Mouse (Mus musculus) limb, embryonic 10.5 days (tissue): ENCODE measurements around the gene Ano2. TPM values are rescaled to one million over a fixed set of nuclear protein-coding genes. Genes with fewer than 3 reads are reported as not detected.

ENCODE experiments used
- DNase-seq: peaks from one replicate; pipeline ENCODE4 v3.0.0-alpha.2; 2017; ENCODE audit warnings: low spot score
- H3K27ac ChIP-seq: fragments of 300-500 bp; sonication (generic); 2 replicates; pipeline ENCODE4 v1.5.1; 2016; ENCODE audit warnings: mild to moderate bottlenecking
- H3K27me3 ChIP-seq: fragments of 300-500 bp; sonication (generic); 2 replicates; pipeline ENCODE4 v1.6.1; 2016; ENCODE audit warnings: low read depth, mild to moderate bottlenecking; ENCODE audit not compliant: poor library complexity, severe bottlenecking
- H3K36me3 ChIP-seq: fragments of 300-500 bp; sonication (generic); 2 replicates; pipeline ENCODE4 v1.6.1; 2016; ENCODE audit warnings: mild to moderate bottlenecking, moderate library complexity
- H3K4me1 ChIP-seq: fragments of 300-500 bp; sonication (generic); 2 replicates; pipeline ENCODE4 v1.6.1; 2016
- H3K4me3 ChIP-seq: fragments of 300-500 bp; sonication (generic); 2 replicates; pipeline ENCODE4 v1.5.1; 2016; ENCODE audit warnings: mild to moderate bottlenecking, moderate library complexity
- H3K9me3 ChIP-seq: fragments of 300-500 bp; sonication (generic); replicated peaks from 2 replicates; pipeline ENCODE4 v1.6.1; 2016; ENCODE audit warnings: mild to moderate bottlenecking
- WGBS: fragments of 180-500 bp; shearing (Covaris S2); methylation state at CpG from one replicate; pipeline ENCODE4 v1.1.7; 2016; 5-methylcytosine and 5-hydroxymethylcytosine counted together
- polyA plus RNA-seq: library from polyadenylated mRNA; unstranded; fragments of >200 nt; fragmentation: Nextera tagmentation; extraction: Ambion mirVana; gene quantifications from 2 replicates; pipeline ENCODE4 v1.2.1, GENCODE M21; 2016

Ano2 gene
- polyA plus RNA-seq, 1 experiment from 2014 or later = 0.53 TPM

- H3K4me1 ChIP-seq = peaks cover 18% of the 10 kb centered on the region
- no peak for DNase-seq
- no peaks in the 10 kb centered on the region for H3K36me3 ChIP-seq
- H3K27me3 ChIP-seq = peaks cover 19% of the 10 kb centered on the region
- no peaks in the 10 kb centered on the region for H3K9me3 ChIP-seq
- H3K27ac ChIP-seq = no peak overlapping the region
- H3K4me3 ChIP-seq = no peak overlapping the region
These were observed 4.8 kb upstream of the Ano2 start for GRCm38 (mm10) chr6:125685420-125685819.

GRCm38 (mm10) chr6:125687986-125688385 is 2.2 kb upstream of the Ano2 start:
- 31% methylated on average over 1 of the region's 1 CpGs for WGBS
- DNase-seq = no peak
- Histone ChIP-seq H3K4me3 (no peak overlapping the region), H3K36me3 (no peaks in the 10 kb centered on the region), H3K4me1 (peaks cover 15% of the 10 kb centered on the region), H3K27ac (no peak overlapping the region), H3K27me3 (peaks cover 31% of the 10 kb centered on the region), H3K9me3 (no peaks in the 10 kb centered on the region)

GRCm38 (mm10) chr6:125701146-125701545 is 10.9 kb downstream of the Ano2 start:
- H3K4me3 ChIP-seq = no peak overlapping the region
- DNase-seq = no peak
- H3K9me3 ChIP-seq = no peaks in the 10 kb centered on the region
- no peaks in the 10 kb centered on the region for H3K27me3 ChIP-seq
- no peaks in the 10 kb centered on the region for H3K4me1 ChIP-seq
- 88% methylated on average over 2 of the region's 2 CpGs for WGBS
- no peak overlapping the region for H3K27ac ChIP-seq
- no peaks in the 10 kb centered on the region for H3K36me3 ChIP-seq

GRCm38 (mm10) chr6:125711261-125711660 is 21.0 kb downstream of the Ano2 start:
- H3K27me3 ChIP-seq = no peaks in the 10 kb centered on the region
- H3K9me3 ChIP-seq = no peaks in the 10 kb centered on the region
- WGBS = 91% methylated on average over 16 of the region's 16 CpGs

GRCm38 (mm10) chr6:125726408-125726807 is 36.2 kb downstream of the Ano2 start:
- no peak overlapping the region for H3K27ac ChIP-seq
- H3K4me1 ChIP-seq = peaks cover 17% of the 10 kb centered on the region
- WGBS = 88% methylated on average over 2 of the region's 2 CpGs
- DNase-seq = no peak
- no peaks in the 10 kb centered on the region for H3K9me3 ChIP-seq
- H3K27me3 ChIP-seq = no peaks in the 10 kb centered on the region
- H3K36me3 ChIP-seq = no peaks in the 10 kb centered on the region
- no peak overlapping the region for H3K4me3 ChIP-seq

More at GRCm38 (mm10) chr6:125711261-125711660, 21.0 kb downstream of the Ano2 start:
- peaks cover 8% of the 10 kb centered on the region; the same call in 1 of the 2 replicates for H3K4me1 ChIP-seq
- H3K27ac ChIP-seq = no peak overlapping the region
- DNase-seq = no peak
- no peaks in the 10 kb centered on the region for H3K36me3 ChIP-seq
- no peak overlapping the region for H3K4me3 ChIP-seq

- H3K4me3 ChIP-seq = no peak overlapping the region
- H3K36me3 ChIP-seq = no peaks in the 10 kb centered on the region
- H3K27me3 ChIP-seq = no peaks in the 10 kb centered on the region
- no peaks in the 10 kb centered on the region for H3K9me3 ChIP-seq
- WGBS = 77% methylated on average over 5 of the region's 5 CpGs
- no peak overlapping the region for H3K27ac ChIP-seq
- H3K4me1 ChIP-seq = peaks cover 17% of the 10 kb centered on the region
- no peak for DNase-seq
These were observed 37.3 kb downstream of the Ano2 start for GRCm38 (mm10) chr6:125727484-125727911.

GRCm38 (mm10) chr6:125729471-125729870 is 39.3 kb downstream of the Ano2 start:
- H3K4me3 ChIP-seq = no peak overlapping the region
- 89% methylated on average over 6 of the region's 6 CpGs for WGBS
- no peak overlapping the region for H3K27ac ChIP-seq
- no peak for DNase-seq
- H3K36me3 ChIP-seq = no peaks in the 10 kb centered on the region
- H3K9me3 ChIP-seq = no peaks in the 10 kb centered on the region
- H3K27me3 ChIP-seq = no peaks in the 10 kb centered on the region
- H3K4me1 ChIP-seq = peaks cover 17% of the 10 kb centered on the region

GRCm38 (mm10) chr6:125729986-125730535 is 39.8 kb downstream of the Ano2 start:
- Histone ChIP-seq H3K27me3 (no peaks in the 10 kb centered on the region), H3K4me3 (no peak overlapping the region), H3K27ac (0 out of 2 replicates have a peak overlapping the region, but pooled peaks have one; percentile 25), H3K4me1 (peaks cover 17% of the 10 kb centered on the region), H3K9me3 (no peaks in the 10 kb centered on the region), H3K36me3 (no peaks in the 10 kb centered on the region)
- DNase-seq = no peak
- 77% methylated on average over 11 of the region's 11 CpGs for WGBS

GRCm38 (mm10) chr6:125737511-125738285 is 47.5 kb downstream of the Ano2 start:
- peaks cover 3% of the 10 kb centered on the region; the same call in 1 of the 2 replicates for H3K4me1 ChIP-seq
- WGBS = 79% methylated on average over 11 of the region's 11 CpGs
- H3K4me3 ChIP-seq = no peak overlapping the region
- H3K27ac ChIP-seq = no peak overlapping the region
- no peak for DNase-seq
- no peaks in the 10 kb centered on the region for H3K36me3 ChIP-seq
- no peaks in the 10 kb centered on the region for H3K27me3 ChIP-seq
- no peaks in the 10 kb centered on the region for H3K9me3 ChIP-seq

GRCm38 (mm10) chr6:125743203-125744100 is 53.2 kb downstream of the Ano2 start:
- H3K36me3 ChIP-seq = no peaks in the 10 kb centered on the region
- WGBS = 95% methylated on average over 10 of the region's 10 CpGs
- DNase-seq = no peak

GRCm38 (mm10) chr6:125747322-125747930 is 57.2 kb downstream of the Ano2 start:
- no peak for DNase-seq
- Histone ChIP-seq H3K4me3 (no peak overlapping the region), H3K9me3 (no peaks in the 10 kb centered on the region), H3K4me1 (peaks cover 34% of the 10 kb centered on the region), H3K27ac (peak overlapping the region; percentile 69), H3K27me3 (no peaks in the 10 kb centered on the region), H3K36me3 (no peaks in the 10 kb centered on the region)
- 53% methylated on average over 10 of the region's 10 CpGs for WGBS

More at GRCm38 (mm10) chr6:125743203-125744100, 53.2 kb downstream of the Ano2 start:
- H3K27ac ChIP-seq = no peak overlapping the region
- H3K4me1 ChIP-seq = peaks cover 19% of the 10 kb centered on the region
- no peaks in the 10 kb centered on the region for H3K9me3 ChIP-seq
- H3K27me3 ChIP-seq = no peaks in the 10 kb centered on the region
- H3K4me3 ChIP-seq = no peak overlapping the region

- no peaks in the 10 kb centered on the region for H3K27me3 ChIP-seq
- no peak overlapping the region for H3K27ac ChIP-seq
- 66% methylated on average over 3 of the region's 3 CpGs for WGBS
- peaks cover 31% of the 10 kb centered on the region for H3K4me1 ChIP-seq
- no peak for DNase-seq
- H3K9me3 ChIP-seq = no peaks in the 10 kb centered on the region
- no peaks in the 10 kb centered on the region for H3K36me3 ChIP-seq
- no peak overlapping the region for H3K4me3 ChIP-seq
These were observed 58.4 kb downstream of the Ano2 start for GRCm38 (mm10) chr6:125748646-125749045.
